Mouse (Mus musculus) limb, embryonic 15.5 days (tissue): ENCODE data around the gene Gm10436. TPM values are rescaled to one million over a fixed set of nuclear protein-coding genes. Genes with fewer than 3 reads are reported as not detected.
"Not testable (repeated sequence)": the region's sequence is repeated elsewhere in the genome, so short reads cannot be mapped to it uniquely, and the experiment has no call there.

ENCODE experiments used
- ATAC-seq: fragments of 200-750 bp; cut with Nextera tagmentation; 2 replicates; pipeline ENCODE4 v1.8.0; 2017; ENCODE audit warnings: low read depth, moderate TSS enrichment; ENCODE audit not compliant: insufficient number of reproducible peaks, low FRiP score, low TSS enrichment
- H3K27ac ChIP-seq: fragments of 300-500 bp; sonication (generic); 2 replicates; pipeline ENCODE4 v1.5.1; 2015; ENCODE audit warnings: moderate library complexity, mild to moderate bottlenecking, inconsistent platforms
- H3K27me3 ChIP-seq: fragments of 300-500 bp; sonication (generic); 2 replicates; pipeline ENCODE4 v1.6.1; 2015; ENCODE audit warnings: inconsistent platforms
- H3K36me3 ChIP-seq: fragments of 300-500 bp; sonication (generic); 2 replicates; pipeline ENCODE4 v1.6.1; 2015; ENCODE audit warnings: inconsistent platforms
- H3K4me1 ChIP-seq: fragments of 300-500 bp; sonication (generic); 2 replicates; pipeline ENCODE4 v1.6.1; 2015; ENCODE audit warnings: inconsistent platforms
- H3K4me2 ChIP-seq: fragments of 300-500 bp; sonication (generic); 2 replicates; pipeline ENCODE4 v1.6.1; 2015; ENCODE audit warnings: mild to moderate bottlenecking, inconsistent platforms
- H3K4me3 ChIP-seq: fragments of 300-500 bp; sonication (generic); 2 replicates; pipeline ENCODE4 v1.5.1; 2015; ENCODE audit warnings: mild to moderate bottlenecking, inconsistent platforms
- H3K9ac ChIP-seq: fragments of 300-500 bp; sonication (generic); 2 replicates; pipeline ENCODE4 v1.6.1; 2015; ENCODE audit warnings: inconsistent platforms
- H3K9me3 ChIP-seq: fragments of 300-500 bp; sonication (generic); 2 replicates; pipeline ENCODE4 v1.6.1; 2016; ENCODE audit warnings: inconsistent platforms
- WGBS: fragments of 180-500 bp; shearing (Covaris S2); methylation state at CpG from one replicate; pipeline ENCODE4 v1.1.7; 2015; 5-methylcytosine and 5-hydroxymethylcytosine counted together
- polyA plus RNA-seq: library from polyadenylated mRNA; unstranded; fragments of >200 nt; fragmentation: Nextera tagmentation; extraction: Ambion mirVana; gene quantifications from 2 replicates; pipeline ENCODE4 v1.2.1, GENCODE M21; 2015

Gene Gm10436
- not detected in 2 replicates for polyA plus RNA-seq

DNA sequence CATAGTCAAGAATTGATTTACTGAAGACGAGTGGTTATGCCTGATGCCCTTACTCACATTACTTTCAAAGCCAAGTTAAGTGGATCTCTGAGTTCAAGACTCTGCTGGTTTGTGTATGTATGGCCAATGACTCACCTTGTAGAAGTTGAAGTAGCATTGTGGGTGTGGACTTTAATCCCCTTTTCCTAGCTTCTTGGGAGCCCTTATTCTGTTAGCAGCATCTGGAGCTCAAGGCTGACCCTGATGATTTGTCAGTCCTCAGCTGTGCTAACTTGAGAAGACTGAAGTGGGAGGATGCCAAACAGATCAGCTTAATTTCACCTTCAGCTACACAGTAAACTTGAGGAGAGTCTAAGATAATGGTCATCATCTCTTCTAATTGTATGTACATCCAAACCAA lies at the start of gene Gm10436:
TSS of gene Gm10436 (minus strand) at position 101 of the 400 bp plus-strand sequence.
- not testable (repeated sequence) for H3K4me2 ChIP-seq, ATAC-seq, H3K27me3 ChIP-seq, H3K9ac ChIP-seq, H3K9me3 ChIP-seq, H3K4me1 ChIP-seq, H3K36me3 ChIP-seq, H3K27ac ChIP-seq, H3K4me3 ChIP-seq
- 75% methylated on average over 1 of the region's 1 CpGs for WGBS

DNA sequence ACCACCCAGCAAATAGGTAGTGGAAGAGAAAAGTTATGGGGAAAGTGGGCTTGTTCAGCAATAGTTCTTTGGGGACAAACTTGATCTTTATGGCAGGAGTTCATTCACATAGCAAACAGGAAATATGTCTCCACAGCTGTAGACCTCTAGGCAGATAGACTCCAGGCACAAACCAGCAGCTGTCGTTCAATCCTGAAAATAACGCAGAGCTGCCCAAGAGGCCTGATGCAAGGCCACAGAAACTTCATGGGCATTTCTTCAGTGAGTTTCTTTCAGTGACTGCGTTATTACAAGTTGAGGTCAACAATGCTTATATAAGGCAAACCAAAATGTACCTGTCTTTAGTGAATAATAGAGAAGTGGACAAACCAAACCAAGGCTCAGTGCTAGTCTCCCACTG lies 37.5 kb upstream of the Gm10436 start:
- Histone ChIP-seq H3K27me3 (no peaks in the 10 kb centered on the region), H3K27ac (no peak overlapping the region), H3K4me1 (no peaks in the 10 kb centered on the region), H3K9ac (no peak overlapping the region), H3K4me3 (no peak overlapping the region), H3K9me3 (no peaks in the 10 kb centered on the region), H3K4me2 (no peak overlapping the region), H3K36me3 (no peaks in the 10 kb centered on the region)
- WGBS: 91% methylated on average over 3 of the region's 3 CpGs
- no peak for ATAC-seq

DNA sequence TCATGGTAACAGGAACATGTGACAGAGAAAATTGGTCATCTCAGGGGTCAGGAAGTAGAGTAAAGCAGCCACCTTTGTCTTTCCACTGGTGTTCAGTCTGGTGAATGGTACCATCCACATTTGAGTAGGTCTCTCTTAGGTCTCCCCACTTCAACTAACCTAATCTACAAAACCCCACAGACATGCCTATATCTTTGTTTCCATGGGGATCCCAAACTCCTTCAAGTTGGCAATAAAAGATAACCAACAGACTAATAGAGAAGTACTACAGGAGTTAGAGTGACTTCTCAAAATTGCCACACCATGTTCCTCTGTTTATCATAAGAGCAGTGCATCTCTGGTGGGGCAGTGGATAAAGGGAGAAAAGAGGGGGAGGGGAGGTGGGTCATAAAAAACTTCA lies 36.2 kb upstream of the Gm10436 start:
- not testable (repeated sequence) for H3K4me2 ChIP-seq, H3K27ac ChIP-seq, H3K9me3 ChIP-seq, H3K9ac ChIP-seq, H3K27me3 ChIP-seq, H3K4me3 ChIP-seq, ATAC-seq, H3K4me1 ChIP-seq, H3K36me3 ChIP-seq

DNA sequence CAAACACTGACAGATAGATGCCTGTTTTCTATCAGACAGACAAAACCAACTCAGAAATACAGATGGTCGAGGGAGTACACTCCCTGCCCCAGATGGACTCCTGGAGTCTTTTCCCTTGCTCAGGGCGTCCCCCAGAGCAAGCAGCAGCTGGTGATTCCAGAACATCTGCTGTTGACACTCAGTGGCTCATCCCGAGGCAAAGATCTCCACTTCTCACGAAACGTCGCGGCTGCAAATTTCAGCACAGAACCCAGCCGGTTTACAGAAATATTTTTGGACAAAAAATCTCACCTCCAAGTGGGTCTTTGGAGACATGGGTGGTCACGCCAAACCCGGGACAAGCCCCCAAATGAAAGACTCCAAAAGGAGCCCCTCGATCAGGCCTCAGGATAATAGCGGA lies 32.7 kb upstream of the Gm10436 start:
- no peak overlapping the region for H3K4me2 ChIP-seq
- H3K27me3 ChIP-seq: no peaks in the 10 kb centered on the region
- ATAC-seq: no peak
- H3K4me3 ChIP-seq: no peak overlapping the region
- no peaks in the 10 kb centered on the region for H3K9me3 ChIP-seq
- H3K9ac ChIP-seq: no peak overlapping the region
- H3K4me1 ChIP-seq: no peaks in the 10 kb centered on the region
- 85% methylated on average over 12 of the region's 12 CpGs for WGBS
- no peaks in the 10 kb centered on the region for H3K36me3 ChIP-seq
- no peak overlapping the region for H3K27ac ChIP-seq

DNA sequence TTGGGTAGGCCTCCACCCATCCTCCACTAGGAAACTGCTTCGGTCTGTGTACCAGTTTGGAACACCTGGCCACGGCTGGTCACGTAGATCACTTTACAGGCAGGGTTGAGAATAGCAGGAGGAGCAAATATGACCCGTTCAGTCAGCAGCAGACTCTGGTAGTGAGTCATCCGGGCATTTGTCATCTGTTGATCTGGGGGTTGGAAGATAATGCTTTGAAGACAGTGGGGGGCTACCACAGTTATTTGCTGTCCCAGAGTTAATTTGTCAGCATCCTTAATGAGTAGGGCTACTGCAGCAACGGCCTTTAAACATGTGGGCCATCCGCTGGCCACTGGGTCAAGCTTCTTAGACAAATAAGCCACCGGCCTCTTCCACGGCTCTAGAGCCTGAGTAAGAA lies 29.6 kb upstream of the Gm10436 start:
- WGBS: 80% methylated on average over 9 of the region's 9 CpGs
- not testable (repeated sequence) for H3K9ac ChIP-seq, H3K4me2 ChIP-seq, H3K27me3 ChIP-seq, H3K4me1 ChIP-seq, H3K4me3 ChIP-seq, ATAC-seq, H3K27ac ChIP-seq, H3K36me3 ChIP-seq, H3K9me3 ChIP-seq

DNA sequence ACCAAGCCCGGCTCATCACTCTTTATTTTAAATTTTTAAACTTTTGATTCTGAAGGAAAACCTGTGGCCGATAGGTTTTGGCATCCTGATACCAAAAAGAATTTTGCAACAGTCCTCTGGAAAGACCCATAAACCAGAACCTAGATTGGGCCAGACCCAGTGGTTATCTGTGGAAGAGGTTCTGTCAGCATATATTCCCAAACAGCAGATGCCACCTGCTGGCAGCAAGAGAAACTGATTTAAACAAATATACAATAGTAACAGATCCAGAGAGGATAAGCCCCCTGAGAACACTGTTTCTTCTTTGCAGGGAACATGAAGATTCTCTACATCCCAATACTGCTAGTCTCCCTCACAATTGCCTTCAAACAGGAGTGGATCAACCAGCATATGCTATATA lies 20.9 kb upstream of the Gm10436 start:
- H3K4me3 ChIP-seq: no peak overlapping the region
- H3K4me1 ChIP-seq: no peaks in the 10 kb centered on the region
- no peak overlapping the region for H3K4me2 ChIP-seq
- no peaks in the 10 kb centered on the region for H3K9me3 ChIP-seq
- no peaks in the 10 kb centered on the region for H3K27me3 ChIP-seq
- no peak overlapping the region for H3K9ac ChIP-seq
- 83% methylated on average over 2 of the region's 2 CpGs for WGBS
- H3K36me3 ChIP-seq: no peaks in the 10 kb centered on the region
- H3K27ac ChIP-seq: no peak overlapping the region
- ATAC-seq: no peak

Other genes with a start within 250 kb of the Gm10436 start
- gene Gm2042, start 228.0 kb downstream of the Gm10436 start, polyA plus RNA-seq: not detected in 2 replicates
- not detected in 2 replicates for gene Gm2075, start 170.3 kb downstream of the Gm10436 start, polyA plus RNA-seq
- gene Gm6803, start 163.3 kb downstream of the Gm10436 start, polyA plus RNA-seq: not detected in 2 replicates
- gene Gm2056, start 155.1 kb downstream of the Gm10436 start, polyA plus RNA-seq: not detected in 2 replicates
- gene Gm16368, start 98.4 kb downstream of the Gm10436 start, polyA plus RNA-seq: not detected in 2 replicates
- not detected in 2 replicates for gene Gm8332, start 68.0 kb upstream of the Gm10436 start, polyA plus RNA-seq
- gene Gm5662, start 92.4 kb upstream of the Gm10436 start, polyA plus RNA-seq: not detected in 2 replicates
- gene Gm5039, start 141.9 kb upstream of the Gm10436 start, polyA plus RNA-seq: not detected in 2 replicates
- gene Adck1, start 178.4 kb upstream of the Gm10436 start, polyA plus RNA-seq: 18.7 TPM in 2 replicates